Mouse (Mus musculus) right cerebral cortex, postnatal 25 days (tissue): ENCODE results near the gene Mcf2l.

ENCODE experiments used
- DNase-seq: peaks from one replicate; pipeline ENCODE4 v3.0.0; 2022

Mcf2l gene

GRCm38 (mm10) chr8:12873357-12874046 lies at the start of gene Mcf2l:
Gene Mcf2l (plus strand): TSS chr8:12873806.
- DNase-seq, result peak; percentile 43

GRCm38 (mm10) chr8:12824562-12824961 lies 49.0 kb upstream of the Mcf2l start:
- no peak for DNase-seq

- no peak for DNase-seq
Measured at GRCm38 (mm10) chr8:12825236-12825635, 48.4 kb upstream of the Mcf2l start.

- DNase-seq, result no peak
Measured at GRCm38 (mm10) chr8:12825686-12826237, 47.8 kb upstream of the Mcf2l start.

GRCm38 (mm10) chr8:12827124-12827523 lies 46.5 kb upstream of the Mcf2l start:
- DNase-seq, result no peak

- DNase-seq, result no peak
Measured at GRCm38 (mm10) chr8:12828298-12828697, 45.3 kb upstream of the Mcf2l start.

- DNase-seq, result no peak
Measured at GRCm38 (mm10) chr8:12829381-12829780, 44.2 kb upstream of the Mcf2l start.

- no peak for DNase-seq
Measured at GRCm38 (mm10) chr8:12831659-12832589, 41.7 kb upstream of the Mcf2l start.

- no peak for DNase-seq
Measured at GRCm38 (mm10) chr8:12833616-12834015, 40.0 kb upstream of the Mcf2l start.

- DNase-seq, result no peak
Measured at GRCm38 (mm10) chr8:12840834-12841233, 32.8 kb upstream of the Mcf2l start.

GRCm38 (mm10) chr8:12842342-12842995 lies 31.1 kb upstream of the Mcf2l start:
- no peak for DNase-seq

- DNase-seq, result no peak
Measured at GRCm38 (mm10) chr8:12844347-12844950, 29.2 kb upstream of the Mcf2l start.

- no peak for DNase-seq
Measured at GRCm38 (mm10) chr8:12846447-12846846, 27.2 kb upstream of the Mcf2l start.

GRCm38 (mm10) chr8:12851241-12851640 lies 22.4 kb upstream of the Mcf2l start:
- no peak for DNase-seq

- DNase-seq, result no peak
Measured at GRCm38 (mm10) chr8:12856038-12856437, 17.6 kb upstream of the Mcf2l start.

GRCm38 (mm10) chr8:12863061-12863460 lies 10.5 kb upstream of the Mcf2l start:
- no peak for DNase-seq

GRCm38 (mm10) chr8:12863608-12864007 lies 10.0 kb upstream of the Mcf2l start:
- DNase-seq, result no peak

- no peak for DNase-seq
Measured at GRCm38 (mm10) chr8:12865790-12866189, 7.8 kb upstream of the Mcf2l start.

GRCm38 (mm10) chr8:12869661-12870060 lies 3.9 kb upstream of the Mcf2l start:
- no peak for DNase-seq

- DNase-seq, result no peak
Measured at GRCm38 (mm10) chr8:12870656-12871055, 3.0 kb upstream of the Mcf2l start.

GRCm38 (mm10) chr8:12871461-12871860 lies 2.1 kb upstream of the Mcf2l start:
- no peak for DNase-seq

- no peak for DNase-seq
Measured at GRCm38 (mm10) chr8:12872983-12873356, 636 bp upstream of the Mcf2l start.
